Mouse (Mus musculus) limb, embryonic 14.5 days (tissue): ENCODE results near the gene Abca2. TPM values are rescaled to one million over a fixed set of nuclear protein-coding genes. Genes with fewer than 3 reads are reported as not detected.
A peak's percentile ranks its signal among the peaks of the same experiment; 100 is the strongest.

Source experiments
- ATAC-seq: fragments of 200-750 bp; cut with Nextera tagmentation; 2 replicates; pipeline ENCODE4 v1.8.0; 2017; ENCODE audit warnings: low read depth, moderate number of reproducible peaks, moderate TSS enrichment; ENCODE audit not compliant: low FRiP score
- DNase-seq: peaks from one replicate; pipeline ENCODE4 v3.0.0-alpha.2; 2015; ENCODE audit warnings: low spot score
- H3K27ac ChIP-seq: fragments of 300-500 bp; sonication (generic); replicated peaks from 2 replicates; pipeline ENCODE4 v1.5.1; 2014; ENCODE audit warnings: low read depth, mild to moderate bottlenecking, low read length, moderate library complexity, mixed read lengths
- H3K27me3 ChIP-seq: fragments of 300-500 bp; sonication (generic); 2 replicates; pipeline ENCODE4 v1.6.1; 2014; ENCODE audit warnings: low read length, mixed read lengths; ENCODE audit not compliant: control insufficient read depth, insufficient read depth
- H3K36me3 ChIP-seq: fragments of 300-500 bp; sonication (generic); 2 replicates; pipeline ENCODE4 v1.6.1; 2014; ENCODE audit warnings: mild to moderate bottlenecking, low read length, moderate library complexity, mixed read lengths; ENCODE audit not compliant: control insufficient read depth, insufficient read depth
- H3K4me1 ChIP-seq: fragments of 300-500 bp; sonication (generic); 2 replicates; pipeline ENCODE4 v1.6.1; 2014; ENCODE audit warnings: antibody characterized with exemption, low read length, mixed read lengths; ENCODE audit not compliant: control insufficient read depth, insufficient read depth
- H3K4me2 ChIP-seq: fragments of 300-500 bp; sonication (generic); replicated peaks from 2 replicates; pipeline ENCODE4 v1.6.1; 2014; ENCODE audit warnings: low read depth, mild to moderate bottlenecking, low read length, moderate library complexity; ENCODE audit not compliant: severe bottlenecking
- H3K4me3 ChIP-seq: fragments of 300-500 bp; sonication (generic); replicated peaks from 2 replicates; pipeline ENCODE4 v1.5.1; 2014; ENCODE audit warnings: low read length
- H3K9ac ChIP-seq: fragments of 300-500 bp; sonication (generic); 2 replicates; pipeline ENCODE4 v1.6.1; 2014; ENCODE audit warnings: mild to moderate bottlenecking, low read depth, low read length, moderate library complexity; ENCODE audit not compliant: severe bottlenecking
- H3K9me3 ChIP-seq: fragments of 300-500 bp; sonication (generic); 2 replicates; pipeline ENCODE4 v1.6.1; 2016; ENCODE audit warnings: low read length; ENCODE audit not compliant: control insufficient read depth
- POLR2A ChIP-seq: fragments of 200-500 bp; IDR thresholded peaks from 2 replicates; pipeline ENCODE4 v1.8.0; 2012; ENCODE audit warnings: inconsistent platforms, mild to moderate bottlenecking, moderate library complexity, borderline replicate concordance; ENCODE audit not compliant: insufficient read depth, insufficient read length; ENCODE audit errors: extremely low read depth
- WGBS: fragments of 180-500 bp; shearing (Covaris S2); extraction: QIAGEN DNeasy Blood & Tissue Kit; methylation state at CpG from one replicate; pipeline ENCODE4 v1.1.7; 2014; 5-methylcytosine and 5-hydroxymethylcytosine counted together
- polyA plus RNA-seq, 2 experiments: library from polyadenylated mRNA; depleted of rRNA in 1 of 2; stranded (reverse) in 1 of 2; unstranded in 1 of 2; fragments of >200 nt; fragmentation: Nextera tagmentation in 1 of 2; extraction: Ambion mirVana in 1 of 2; gene quantifications; 2 replicates each; pipeline versions ENCODE4 v1.2.1 to v1.2.3; 2012 to 2014

Gene Abca2
- 15.3 and 17.4 TPM in 2 replicates for polyA plus RNA-seq (2012; rRNA removed)
- 5.9 and 7.4 TPM in 2 replicates for polyA plus RNA-seq (2014; fragmentation: Nextera tagmentation; extraction: Ambion mirVana)

DNA sequence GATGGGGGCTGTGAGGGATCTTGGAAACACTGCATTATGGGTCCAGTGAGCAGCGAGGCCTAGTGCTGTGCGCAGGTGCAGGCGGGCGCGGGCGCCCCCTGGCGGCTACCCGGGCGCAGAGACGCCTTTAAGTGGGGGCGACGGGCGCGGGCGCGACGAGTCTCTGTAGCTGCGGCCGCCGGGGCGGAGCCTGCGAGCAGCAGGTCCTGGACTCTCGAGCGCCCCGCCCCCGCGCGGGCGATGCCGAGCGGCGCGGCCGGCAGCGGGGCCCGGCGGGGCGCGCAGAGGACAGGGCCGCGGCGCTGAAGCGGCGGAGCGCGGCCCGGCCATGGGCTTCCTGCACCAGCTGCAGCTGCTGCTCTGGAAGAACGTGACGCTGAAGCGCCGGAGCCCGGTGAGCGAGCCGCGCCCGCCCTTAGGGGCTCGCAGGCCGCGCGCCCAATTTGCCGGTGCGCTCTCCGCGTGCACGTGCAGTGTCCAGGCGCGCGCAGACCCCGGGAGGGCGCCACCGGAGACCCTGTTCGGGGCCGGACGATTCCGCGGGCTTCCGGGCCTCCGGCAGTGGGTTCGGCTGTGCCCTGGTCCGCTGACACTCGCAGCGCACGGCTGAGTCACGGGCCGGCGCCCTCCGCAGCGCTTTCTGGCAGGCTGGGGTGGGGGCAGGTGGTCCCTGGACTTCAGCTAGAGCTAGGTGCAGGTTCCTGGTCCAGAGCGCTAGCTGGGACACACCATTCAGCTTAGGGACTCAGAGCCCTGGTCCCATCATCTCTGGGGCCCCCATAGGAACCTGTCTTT is at the start of gene Abca2:
TSS of gene Abca2 (plus strand) at position 262 of the 795 bp plus-strand sequence.
- H3K9me3 ChIP-seq, result no peaks in the 10 kb centered on the region
- WGBS, result 0% methylated on average over 15 of the region's 89 CpGs
- peak within 1 kb of the TSS; percentile 89 for H3K4me2 ChIP-seq
- peak; percentile 91 for ATAC-seq
- no peak for TF ChIP-seq POLR2A
- DNase-seq, result peak; percentile 90
- peaks cover 3% of the 10 kb centered on the region; the same call in 1 of the 2 replicates for H3K4me1 ChIP-seq
- H3K27me3 ChIP-seq, result no peaks in the 10 kb centered on the region; the same call in 1 of the 2 replicates
- H3K4me3 ChIP-seq, result peak within 1 kb of the TSS; percentile 69
- no peak within 1 kb of the TSS for H3K27ac ChIP-seq
- H3K36me3 ChIP-seq, result no peaks in the 10 kb centered on the region
- H3K9ac ChIP-seq, result peak within 1 kb of the TSS; percentile 75

- no peak overlapping the region for H3K9ac ChIP-seq
- no peak for DNase-seq
- H3K4me3 ChIP-seq, result no peak overlapping the region
- H3K36me3 ChIP-seq, result no peaks in the 10 kb centered on the region
- H3K4me1 ChIP-seq, result no peaks in the 10 kb centered on the region
- ATAC-seq, result no peak
- H3K27ac ChIP-seq, result no peak overlapping the region
- WGBS, result 86% methylated on average over 5 of the region's 5 CpGs
- no peak overlapping the region for H3K4me2 ChIP-seq
- no peak for TF ChIP-seq POLR2A
- no peaks in the 10 kb centered on the region for H3K9me3 ChIP-seq
- H3K27me3 ChIP-seq, result no peaks in the 10 kb centered on the region
These were observed 44.0 kb upstream of the Abca2 start for GRCm38 (mm10) chr2:25384492-25384891.

DNA sequence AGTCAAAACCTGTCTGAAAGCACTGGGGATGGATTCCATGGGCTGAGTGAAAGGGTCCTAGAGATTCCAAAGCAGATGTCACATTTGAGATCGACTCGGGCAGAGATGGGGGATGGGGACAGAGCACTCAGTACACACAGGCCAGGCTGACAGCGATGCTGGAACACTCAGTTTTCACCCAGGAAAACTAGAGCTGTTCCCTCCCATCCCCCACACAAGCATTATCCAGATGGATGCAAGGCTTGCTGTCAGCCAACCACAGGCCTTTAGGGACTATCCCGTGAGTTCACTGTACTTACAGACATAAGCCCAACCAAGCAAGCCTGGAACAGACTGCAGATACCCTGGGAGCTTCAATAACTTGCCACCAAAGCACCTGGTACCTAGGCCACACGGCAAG is 37.2 kb upstream of the Abca2 start:
- Histone ChIP-seq H3K9me3 (no peaks in the 10 kb centered on the region), H3K4me3 (no peak overlapping the region), H3K4me2 (no peak overlapping the region), H3K36me3 (no peaks in the 10 kb centered on the region), H3K27ac (no peak overlapping the region), H3K4me1 (0 out of 2 replicates have a peak, but pooled peaks cover 7% of the 10 kb centered on the region), H3K27me3 (peaks cover 18% of the 10 kb centered on the region), H3K9ac (no peak overlapping the region)
- ATAC-seq (no peak), DNase-seq (no peak)
- 64% methylated on average over 5 of the region's 5 CpGs for WGBS
- no peak for TF ChIP-seq POLR2A

DNA sequence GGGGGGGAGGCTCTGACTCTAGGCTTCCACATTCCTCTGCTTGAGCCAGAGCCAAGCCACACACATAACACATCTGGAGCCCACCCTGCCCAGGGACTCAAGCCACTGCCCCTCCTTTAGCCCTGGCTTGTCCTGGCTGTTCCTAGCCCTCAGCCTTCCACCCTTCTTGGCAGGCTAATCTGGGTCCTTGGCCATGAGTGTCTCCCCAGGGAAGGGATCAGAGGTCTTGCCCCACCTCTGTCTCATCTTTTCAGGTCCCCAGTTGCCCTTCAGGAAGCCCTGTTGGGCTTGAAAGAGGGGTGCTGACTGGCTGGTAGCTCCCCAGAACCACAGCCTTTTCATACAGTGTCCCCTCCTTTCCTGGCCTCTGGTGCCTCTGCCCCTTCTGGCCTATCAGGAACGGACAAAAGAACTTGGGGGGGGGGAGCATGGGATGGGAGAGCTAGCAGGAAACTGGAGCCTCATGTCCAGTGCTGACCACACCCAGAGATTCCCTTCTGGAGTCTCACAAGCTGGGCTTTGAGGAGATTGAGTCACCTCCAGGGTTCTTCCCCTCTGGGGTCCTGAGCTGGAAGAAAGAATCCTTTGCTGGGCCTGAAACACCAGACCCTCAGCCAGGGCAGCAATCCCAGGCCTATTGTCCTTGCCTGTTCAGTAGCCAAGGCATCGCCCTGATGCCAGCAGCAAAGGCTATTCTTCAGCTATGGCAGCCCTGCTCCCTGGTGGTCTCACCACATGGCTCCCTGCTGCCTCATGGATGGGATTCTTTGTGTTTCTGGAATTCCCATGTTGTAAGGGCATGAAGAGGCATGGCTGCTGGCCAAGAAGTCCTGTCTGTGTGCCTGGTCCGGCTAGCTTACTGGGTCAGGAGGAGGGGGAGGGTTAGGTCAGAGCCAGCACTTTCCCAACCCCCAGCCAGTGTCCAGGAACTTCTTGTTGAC is 34.0 kb upstream of the Abca2 start:
- Histone ChIP-seq H3K9me3 (no peaks in the 10 kb centered on the region), H3K4me3 (no peak overlapping the region), H3K4me1 (0 out of 2 replicates have a peak, but pooled peaks cover 7% of the 10 kb centered on the region), H3K9ac (no peak overlapping the region), H3K27me3 (peaks cover 41% of the 10 kb centered on the region), H3K36me3 (no peaks in the 10 kb centered on the region), H3K27ac (no peak overlapping the region), H3K4me2 (no peak overlapping the region)
- ATAC-seq (no peak), DNase-seq (peak; percentile 20)
- TF ChIP-seq POLR2A, result no peak
- 44% methylated on average over 3 of the region's 3 CpGs for WGBS
